Mouse (Mus musculus): Measurements from ENCODE around the gene Stam2.

Gene Stam2

DNA sequence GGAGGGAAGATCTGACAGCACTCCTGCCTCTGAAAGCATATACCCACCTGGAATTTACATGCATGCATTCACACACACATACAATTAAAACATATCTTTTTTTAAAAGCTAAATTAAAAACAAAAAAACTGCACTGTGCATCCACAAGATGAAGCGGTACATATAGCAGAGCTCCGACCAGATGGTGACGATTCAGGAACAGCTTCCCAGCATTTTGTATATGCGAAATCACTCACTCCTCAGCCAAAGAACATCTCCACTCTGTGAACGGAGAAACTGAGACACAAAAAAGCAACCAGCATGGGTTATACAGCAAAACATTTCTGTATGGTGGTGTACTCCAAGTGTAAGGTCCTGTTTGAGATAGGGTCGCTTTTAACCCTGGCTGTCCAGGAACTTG is 11.2 kb downstream of the Stam2 start:
- DNase-seq (ENCODE audit: low spot score) = no peak

GRCm38 (mm10) chr2:52720231-52721025 is 21.7 kb downstream of the Stam2 start:
- no peak for DNase-seq (ENCODE audit: low spot score)

DNA sequence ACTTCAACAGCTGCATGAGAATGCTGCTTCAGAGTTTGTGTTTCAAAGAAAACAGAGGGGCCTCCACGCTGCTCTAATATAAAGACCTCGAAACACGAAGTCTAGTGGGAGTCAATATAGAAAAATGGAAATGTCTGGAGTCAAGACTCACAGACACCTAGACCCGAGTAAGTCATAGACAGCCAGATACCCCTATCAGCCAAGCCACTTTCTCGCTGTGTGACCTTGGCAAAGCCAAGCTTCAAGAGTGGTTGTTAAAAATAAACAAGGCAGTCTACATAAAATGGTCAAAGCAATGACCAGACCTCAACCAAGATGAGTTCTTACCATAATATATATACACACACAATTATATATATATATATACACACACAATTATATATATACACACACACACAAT is 25.0 kb downstream of the Stam2 start:
- DNase-seq (ENCODE audit: low spot score) = no peak

GRCm38 (mm10) chr2:52715538-52715937 is 26.5 kb downstream of the Stam2 start:
- no peak for DNase-seq (ENCODE audit: low spot score)

GRCm38 (mm10) chr2:52714111-52714510 is 28.0 kb downstream of the Stam2 start:
- no peak for DNase-seq (ENCODE audit: low spot score)

- DNase-seq (ENCODE audit: low spot score) = peak; percentile 12
These were observed 31.3 kb downstream of the Stam2 start for GRCm38 (mm10) chr2:52710804-52711203.

DNA sequence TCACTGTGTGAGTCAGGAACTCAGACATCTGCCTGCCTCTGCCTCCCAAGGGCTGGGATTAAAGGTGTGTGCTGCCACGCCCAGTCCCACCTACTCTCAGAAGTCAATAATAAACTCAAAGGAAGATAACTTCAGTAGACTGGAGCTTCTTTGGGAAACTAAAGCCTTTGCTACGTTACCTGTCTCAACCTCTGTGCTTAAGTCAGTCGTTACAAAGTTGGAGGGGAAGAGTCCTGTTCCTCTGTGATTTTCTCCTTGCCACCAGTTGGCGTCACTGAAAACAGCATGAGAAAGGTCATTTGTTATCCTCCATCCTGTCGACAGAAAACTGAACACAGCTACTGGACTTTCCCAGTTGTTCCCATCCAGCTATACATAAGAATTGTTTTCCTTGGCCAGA is 32.7 kb downstream of the Stam2 start:
- DNase-seq (ENCODE audit: low spot score) = no peak

DNA sequence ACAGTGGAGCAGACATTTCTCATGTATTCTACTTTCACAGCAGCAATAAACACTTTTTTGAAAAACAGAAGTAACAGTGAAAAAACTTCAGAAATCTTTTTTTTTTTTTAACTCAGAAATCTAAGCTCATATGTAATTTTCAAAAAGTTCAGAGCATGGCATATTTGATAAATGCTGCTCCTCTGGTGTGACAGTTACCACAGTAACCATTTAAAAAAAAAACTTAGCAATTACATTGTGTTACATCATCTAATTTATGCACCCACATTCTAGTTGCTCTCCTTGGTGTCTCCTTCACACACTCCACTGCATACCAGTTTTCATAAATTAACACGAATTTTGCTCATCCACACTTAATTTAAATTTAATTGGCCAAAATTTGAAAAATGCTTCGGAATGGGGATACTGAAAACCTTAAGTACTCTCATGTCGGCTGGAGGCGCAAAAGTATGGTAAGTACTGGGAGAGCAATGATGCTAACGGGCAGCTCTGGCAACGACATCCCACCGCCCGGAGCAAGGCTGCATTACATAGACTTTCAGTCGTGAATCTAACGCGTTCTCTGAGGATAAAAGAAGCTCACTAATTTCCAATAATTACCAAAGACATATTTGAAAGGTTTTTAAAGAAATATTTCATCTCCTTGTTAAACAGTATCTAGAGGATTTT is 40.6 kb downstream of the Stam2 start:
- DNase-seq (ENCODE audit: low spot score) = no peak

GRCm38 (mm10) chr2:52700352-52700751 is 41.7 kb downstream of the Stam2 start:
- no peak for DNase-seq (ENCODE audit: low spot score)

DNA sequence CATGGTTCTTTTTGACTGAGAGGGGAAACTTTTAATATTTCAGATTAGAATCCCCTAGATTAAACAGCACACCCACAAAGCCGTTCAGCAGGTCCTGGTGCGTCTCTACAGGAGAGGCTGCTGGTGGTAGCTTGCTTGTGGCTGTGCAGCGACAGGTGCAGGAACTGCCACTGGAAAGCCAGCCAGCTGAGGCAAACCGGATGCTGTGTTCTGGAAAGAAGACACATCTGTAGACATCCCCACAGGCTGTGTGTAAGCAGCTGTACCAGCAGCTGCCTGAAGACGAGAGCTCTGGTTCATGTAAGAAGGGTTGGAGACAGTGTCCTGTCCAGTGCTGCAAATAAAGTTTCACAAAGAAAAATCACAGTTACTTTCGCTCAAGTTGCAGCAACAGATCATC is 47.5 kb downstream of the Stam2 start:
- no peak for DNase-seq (ENCODE audit: low spot score)

GRCm38 (mm10) chr2:52691745-52692144 is 50.3 kb downstream of the Stam2 start:
- no peak for DNase-seq (ENCODE audit: low spot score)

DNA sequence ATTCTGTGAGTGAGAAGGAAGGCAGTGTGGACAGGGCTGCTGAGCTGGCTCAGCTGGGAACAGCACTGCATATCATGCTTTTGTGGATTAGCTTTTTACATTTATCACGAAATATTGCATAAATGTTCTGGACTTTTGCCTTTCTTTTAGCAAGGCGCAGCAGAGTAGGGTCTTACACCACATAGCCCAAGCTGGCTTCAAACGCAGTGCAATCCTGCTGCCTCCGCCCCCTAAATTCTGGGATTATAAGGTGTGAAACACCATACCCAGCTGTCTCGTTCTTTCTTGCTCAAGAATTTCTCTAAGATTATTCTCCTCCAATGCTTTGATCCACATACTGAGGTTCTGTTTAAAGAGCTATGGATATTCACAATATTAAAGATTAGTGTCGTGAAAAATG is 55.5 kb downstream of the Stam2 start:
- DNase-seq (ENCODE audit: low spot score) = no peak

DNA sequence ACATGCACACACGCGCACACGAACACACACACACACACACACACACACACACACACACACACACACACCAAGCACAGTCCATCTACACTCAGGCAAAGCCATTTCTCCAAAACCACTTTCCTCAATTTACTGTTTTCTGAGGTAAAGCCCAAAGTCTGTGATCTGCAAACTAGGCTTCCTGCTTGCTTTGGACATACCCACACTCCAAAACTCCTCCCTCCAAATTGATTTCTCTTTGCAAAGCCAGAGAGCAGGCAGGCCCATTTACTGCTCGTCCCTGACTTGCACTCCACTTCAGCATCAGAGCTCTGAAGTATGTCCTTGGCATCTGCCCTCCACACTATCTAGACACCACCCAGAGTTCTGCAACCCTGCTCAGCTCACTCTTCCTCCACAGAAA is 64.5 kb downstream of the Stam2 start:
- no peak for DNase-seq (ENCODE audit: low spot score)

DNA sequence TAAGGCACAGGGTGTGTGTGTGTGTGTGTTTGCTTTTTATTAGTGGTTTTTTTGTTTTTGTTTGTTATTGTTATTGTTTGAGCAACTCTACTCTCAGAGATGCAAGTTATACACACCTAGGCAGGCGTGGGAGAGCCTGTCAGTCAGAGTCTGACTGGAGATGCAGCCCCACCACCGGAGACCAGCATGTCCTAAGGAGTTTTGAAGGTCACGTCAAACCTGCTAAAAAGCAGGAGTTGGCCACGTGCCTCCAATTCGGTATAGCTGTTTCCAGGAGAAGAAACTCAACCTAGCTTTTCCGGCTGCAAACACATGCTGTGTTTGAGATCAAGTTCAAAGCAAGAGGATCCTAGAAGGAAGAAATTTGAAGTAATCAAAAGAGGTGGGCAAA is 65.2 kb downstream of the Stam2 start:
- DNase-seq (ENCODE audit: low spot score) = peak; percentile 48

DNA sequence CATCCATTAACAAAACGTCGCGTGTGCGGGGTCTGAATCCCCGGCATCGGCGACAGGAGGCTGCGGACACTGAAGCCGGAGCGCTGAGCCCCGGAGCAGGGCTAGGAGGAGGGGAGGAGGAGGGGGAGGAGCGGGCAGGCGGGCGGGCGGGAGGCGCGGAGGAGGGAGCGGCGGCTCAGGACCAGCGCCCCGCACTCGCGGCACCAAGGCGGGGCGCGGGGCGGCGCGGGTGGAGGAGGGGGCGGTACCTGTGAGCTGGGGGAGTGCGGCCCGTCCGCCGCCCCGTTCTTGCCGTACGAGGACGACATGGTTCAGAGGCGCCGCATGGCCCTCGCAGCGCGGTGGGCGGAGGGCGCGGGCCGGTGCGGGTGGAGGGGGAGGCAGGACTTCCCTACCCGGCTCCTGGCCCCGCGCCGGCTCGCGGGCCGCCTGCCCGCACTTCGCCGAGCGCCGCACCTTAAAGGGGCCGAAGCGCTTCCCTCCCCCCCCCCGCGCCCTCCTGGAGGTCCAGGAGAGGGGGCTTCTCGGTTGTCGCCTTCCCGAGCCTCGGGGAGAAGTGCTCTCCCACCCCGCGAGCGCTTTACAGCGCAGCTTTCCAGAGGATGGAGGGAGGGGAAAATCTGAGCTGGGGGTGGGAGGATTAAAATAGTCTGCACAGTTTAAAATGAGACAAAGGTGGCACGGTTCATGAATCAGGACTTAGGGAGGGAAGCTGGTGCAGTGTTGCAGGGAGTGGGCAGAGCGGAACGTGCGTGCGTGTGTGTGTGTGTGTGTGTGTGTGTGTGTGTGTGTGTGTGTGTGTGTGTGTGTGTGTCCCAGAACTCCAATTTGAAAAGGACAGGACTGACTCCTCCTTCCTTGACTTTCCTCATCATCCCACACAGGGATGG is 65.8 kb downstream of the Stam2 start, which contains the start of gene Cacnb4:
TSS of gene Cacnb4 (minus strand) at position 809 of the 890 bp plus-strand sequence.
- peak; percentile 78 for DNase-seq (ENCODE audit: low spot score)

DNA sequence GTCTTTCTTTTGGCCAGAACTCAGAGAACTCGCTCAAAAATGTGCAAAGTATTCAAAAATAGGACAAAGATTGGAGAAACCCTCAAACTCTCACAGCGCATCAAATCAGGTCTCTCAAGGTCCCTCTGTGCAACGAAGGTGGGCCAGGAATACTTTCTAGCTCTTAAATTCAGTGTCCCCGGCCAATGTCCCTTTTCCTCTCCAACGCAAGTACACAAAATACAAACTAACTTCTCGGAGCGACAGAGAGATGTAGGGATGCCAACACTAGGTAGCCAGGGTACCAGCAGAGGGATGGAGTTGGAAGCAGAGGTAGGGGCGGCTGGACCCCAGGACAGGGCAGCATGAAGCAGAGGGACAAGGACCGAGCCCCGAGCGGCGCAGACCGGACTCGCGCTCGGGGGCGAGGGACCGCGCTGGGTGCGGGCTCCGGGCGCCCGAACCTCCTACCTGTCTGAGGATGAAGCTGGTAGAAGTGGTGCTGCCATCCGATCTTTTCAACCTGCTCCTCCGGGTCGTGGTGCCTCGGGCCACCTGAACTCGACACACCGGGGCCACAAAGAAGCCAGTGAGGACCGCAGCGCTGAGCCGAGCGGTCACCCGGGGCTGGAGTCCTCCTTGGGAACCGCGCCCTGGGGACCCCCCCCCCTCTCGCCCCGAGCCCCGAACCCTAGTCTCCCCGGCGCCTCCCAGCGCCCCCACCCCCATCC is 66.6 kb downstream of the Stam2 start:
- DNase-seq (ENCODE audit: low spot score) = no peak

GRCm38 (mm10) chr2:52674886-52675277 is 67.2 kb downstream of the Stam2 start:
- peak; percentile 51 for DNase-seq (ENCODE audit: low spot score)

- DNase-seq (ENCODE audit: low spot score) = no peak
These were observed 68.9 kb downstream of the Stam2 start for GRCm38 (mm10) chr2:52673172-52673571.

GRCm38 (mm10) chr2:52670733-52671132 is 71.3 kb downstream of the Stam2 start:
- DNase-seq (ENCODE audit: low spot score) = no peak

DNA sequence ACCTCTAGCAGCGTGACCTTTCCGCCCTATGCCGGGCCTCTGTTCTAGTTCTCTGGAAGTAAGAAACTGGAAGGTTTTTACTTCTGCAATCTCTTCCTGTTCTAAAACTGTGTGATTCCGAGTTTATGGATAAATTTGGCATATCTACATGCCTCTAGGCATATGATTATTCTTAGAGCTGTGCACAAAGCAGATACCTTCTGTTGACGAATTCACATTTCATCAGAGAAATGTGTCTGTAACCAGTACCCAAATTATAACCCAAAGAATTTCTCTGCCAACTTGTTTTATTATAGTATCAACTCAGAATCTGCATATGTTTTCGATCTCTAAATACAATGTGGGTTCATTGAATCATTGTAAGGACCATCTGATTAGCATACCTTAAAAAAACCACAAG is 73.6 kb downstream of the Stam2 start:
- no peak for DNase-seq (ENCODE audit: low spot score)

- no peak for DNase-seq (ENCODE audit: low spot score)
These were observed 85.4 kb downstream of the Stam2 start for GRCm38 (mm10) chr2:52656722-52657121.

DNA sequence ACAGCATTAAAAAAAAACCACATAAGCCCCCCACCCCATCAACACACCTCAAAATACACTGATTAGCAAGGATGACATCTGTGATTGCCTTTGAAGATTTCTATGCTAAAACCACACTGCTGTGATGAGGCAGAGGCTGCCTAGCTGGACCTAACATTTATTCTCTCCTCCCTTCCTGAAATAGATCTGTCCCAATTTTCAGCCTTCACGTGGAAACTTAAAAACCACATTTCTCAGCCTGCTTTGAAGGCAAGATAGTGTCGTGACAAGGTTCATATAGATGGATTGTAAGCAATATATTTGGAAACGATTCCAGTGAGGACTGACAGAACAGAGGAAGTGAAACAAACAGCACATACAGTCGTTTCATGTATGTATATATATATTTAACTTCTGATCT is 87.5 kb downstream of the Stam2 start:
- DNase-seq (ENCODE audit: low spot score) = no peak
